Mouse (Mus musculus) ES-Bruce4 (cell line): ENCODE results near the gene Hras. TPM values are rescaled to one million over a fixed set of nuclear protein-coding genes. Genes with fewer than 3 reads are reported as not detected.

ENCODE experiments used
- H3K27ac ChIP-seq: 2 replicates; pipeline ENCODE4 v1.5.1; 2012; ENCODE audit warnings: low read length, inconsistent platforms; ENCODE audit not compliant: insufficient read depth
- H3K27me3 ChIP-seq: 2 replicates; pipeline ENCODE4 v1.6.1; 2012; ENCODE audit warnings: mild to moderate bottlenecking, low read length, inconsistent platforms; ENCODE audit not compliant: control insufficient read depth, poor library complexity, insufficient read depth, severe bottlenecking
- H3K36me3 ChIP-seq: 2 replicates; pipeline ENCODE4 v1.6.1; 2012; ENCODE audit warnings: inconsistent platforms, mild to moderate bottlenecking, low read length, moderate library complexity; ENCODE audit not compliant: control insufficient read depth, poor library complexity, insufficient read depth, severe bottlenecking
- H3K4me1 ChIP-seq: one replicate; pipeline ENCODE4 v1.8.1; 2011; ENCODE audit warnings: low read length; ENCODE audit not compliant: control insufficient read depth, insufficient read depth
- H3K4me3 ChIP-seq: 2 replicates; pipeline ENCODE4 v1.5.1; 2011; ENCODE audit warnings: low read depth, mild to moderate bottlenecking, low read length
- H3K9ac ChIP-seq: 2 replicates; pipeline ENCODE4 v1.6.1; 2012; ENCODE audit warnings: low read depth, mild to moderate bottlenecking, inconsistent platforms; ENCODE audit not compliant: poor library complexity, severe bottlenecking
- H3K9me3 ChIP-seq: replicated peaks from 2 replicates; pipeline ENCODE4 v1.6.1; 2012; ENCODE audit warnings: mild to moderate bottlenecking, low read length, inconsistent platforms; ENCODE audit not compliant: control insufficient read depth, poor library complexity, insufficient read depth, severe bottlenecking
- CTCF ChIP-seq: IDR thresholded peaks from one replicate; pipeline ENCODE4 v1.8.1; 2011; ENCODE audit warnings: low read depth, low read length
- EP300 ChIP-seq: IDR thresholded peaks from 2 replicates; pipeline ENCODE4 v1.6.1; 2011; ENCODE audit warnings: low read depth, low read length; ENCODE audit not compliant: insufficient read depth
- POLR2A ChIP-seq: IDR thresholded peaks from one replicate; pipeline ENCODE4 v1.8.1; 2011; ENCODE audit warnings: low read length; ENCODE audit not compliant: insufficient read depth
- polyA plus RNA-seq: library from polyadenylated mRNA; stranded (reverse); fragments of >200 nt; gene quantifications from 2 replicates; pipeline ENCODE4 v1.2.4, GENCODE M21; 2011; ENCODE audit warnings: low read depth; ENCODE audit not compliant: missing spikeins, insufficient read depth, insufficient read length

The Hras gene
- polyA plus RNA-seq, 1 experiment = 50.5 TPM

- Histone ChIP-seq H3K9me3 (no peaks in the 10 kb centered on the region), H3K4me3 (no peak overlapping the region), H3K27ac (no peak overlapping the region), H3K4me1 (no peaks in the 10 kb centered on the region), H3K36me3 (no peaks in the 10 kb centered on the region), H3K9ac (no peak overlapping the region), H3K27me3 (no peaks in the 10 kb centered on the region)
- 0 out of 2 replicates have a peak, but pooled peaks have one; percentile 17 for TF ChIP-seq EP300
- TF ChIP-seq POLR2A = no peak
- peak; percentile 98 for TF ChIP-seq CTCF
Observed at GRCm38 (mm10) chr7:141176173-141176572, 17.6 kb downstream of the Hras start.

- no peaks in the 10 kb centered on the region for H3K4me1 ChIP-seq
- H3K9me3 ChIP-seq = no peaks in the 10 kb centered on the region
- H3K27ac ChIP-seq = no peak overlapping the region
- H3K9ac ChIP-seq = no peak overlapping the region
- TF ChIP-seq POLR2A = no peak
- TF ChIP-seq EP300 = no peak
- peak; percentile 4 for TF ChIP-seq CTCF
- no peak overlapping the region for H3K4me3 ChIP-seq
- H3K27me3 ChIP-seq = no peaks in the 10 kb centered on the region
- H3K36me3 ChIP-seq = no peaks in the 10 kb centered on the region
Observed at GRCm38 (mm10) chr7:141175068-141175467, 18.7 kb downstream of the Hras start.

GRCm38 (mm10) chr7:141173323-141173850, 20.4 kb downstream of the Hras start:
- peak overlapping the region; percentile 61 for H3K27ac ChIP-seq
- no peaks in the 10 kb centered on the region for H3K36me3 ChIP-seq
- H3K4me1 ChIP-seq = no peaks in the 10 kb centered on the region
- TF ChIP-seq POLR2A (no peak), EP300 (no peak), CTCF (no peak)
- peak overlapping the region; percentile 79 for H3K4me3 ChIP-seq
- no peaks in the 10 kb centered on the region for H3K9me3 ChIP-seq
- H3K9ac ChIP-seq = peak overlapping the region; percentile 41
- H3K27me3 ChIP-seq = no peaks in the 10 kb centered on the region

GRCm38 (mm10) chr7:141172116-141173006, 21.4 kb downstream of the Hras start, which contains the start of gene Rnh1:
Gene Rnh1 (minus strand): TSS chr7:141172857.
- Histone ChIP-seq H3K36me3 (no peaks in the 10 kb centered on the region), H3K27me3 (no peaks in the 10 kb centered on the region), H3K9me3 (no peaks in the 10 kb centered on the region), H3K4me1 (no peaks in the 10 kb centered on the region), H3K4me3 (peak within 1 kb of the TSS; percentile 79), H3K27ac (peak within 1 kb of the TSS; percentile 63), H3K9ac (peak within 1 kb of the TSS; percentile 41)
- TF ChIP-seq POLR2A (peak; percentile 65), EP300 (peak; percentile 59; the same call in 1 of the 2 replicates), CTCF (no peak)

GRCm38 (mm10) chr7:141169866-141170265, 23.9 kb downstream of the Hras start:
- Histone ChIP-seq H3K36me3 (no peaks in the 10 kb centered on the region), H3K27me3 (no peaks in the 10 kb centered on the region), H3K4me1 (no peaks in the 10 kb centered on the region), H3K27ac (no peak overlapping the region), H3K9ac (no peak overlapping the region), H3K9me3 (no peaks in the 10 kb centered on the region), H3K4me3 (no peak overlapping the region)
- TF ChIP-seq EP300 = no peak
- TF ChIP-seq POLR2A = no peak
- no peak for TF ChIP-seq CTCF

- Histone ChIP-seq H3K9ac (no peak overlapping the region), H3K27ac (no peak overlapping the region), H3K27me3 (no peaks in the 10 kb centered on the region), H3K36me3 (no peaks in the 10 kb centered on the region), H3K4me1 (no peaks in the 10 kb centered on the region), H3K9me3 (no peaks in the 10 kb centered on the region), H3K4me3 (no peak overlapping the region)
- TF ChIP-seq EP300 = no peak
- no peak for TF ChIP-seq POLR2A
- no peak for TF ChIP-seq CTCF
Observed at GRCm38 (mm10) chr7:141169300-141169699, 24.5 kb downstream of the Hras start.
